Comparison of ENCODE assay signal across 9 mouse cellular contexts in genomic region chr7:66320996-66321395, GRCm38 (mm10). TPM values are rescaled to one million over a fixed set of nuclear protein-coding genes. Genes with fewer than 3 reads are reported as not detected.
DNase-seq lines count a peak whose midpoint lies in the region; ATAC-seq and TF ChIP-seq lines count a peak whose summit lies in the region.
"Had no signal": no experiment of that assay in that cellular context is flagged by ENCODE, and none has a peak within 500 bp of the region (broad histone marks: within the 10 kb centered on the region; RNA-seq: fewer than 3 reads in every experiment).

No protein-coding gene starts in this region.

- peak; percentile 53 for DNase-seq in liver, postnatal 0 days
- peak; percentile 50 for DNase-seq in adrenal gland, postnatal 25 days
- no peak for DNase-seq in cerebellum, adult 9-10 months
- DNase-seq in cerebellum, postnatal 36 days, result no peak

- TF ChIP-seq CTCF in liver, postnatal 0 days (IDR thresholded peaks at IDR 0.05; ENCODE audit: low read depth), result no peak

- H3K9ac ChIP-seq in liver, postnatal 0 days (replicated peaks), result no peak overlapping the region
- H3K9ac ChIP-seq in liver, embryonic 12.5 days, result no peak overlapping the region
- no peak overlapping the region for H3K9ac ChIP-seq in forebrain, embryonic 15.5 days (replicated peaks)
- no peak overlapping the region for H3K9ac ChIP-seq in limb, embryonic 12.5 days (replicated peaks)

- H3K4me3 ChIP-seq in liver, postnatal 0 days (ENCODE audit: low read depth, low read length), result no peak overlapping the region
- no peak overlapping the region for H3K4me3 ChIP-seq in liver, embryonic 12.5 days
- no peak overlapping the region for H3K4me3 ChIP-seq in forebrain, embryonic 15.5 days
- H3K4me3 ChIP-seq in limb, embryonic 12.5 days (replicated peaks), result no peak overlapping the region

- no peak for ATAC-seq in liver, postnatal 0 days
- no peak for ATAC-seq in liver, embryonic 12.5 days
- ATAC-seq in forebrain, embryonic 15.5 days (replicated peaks), result peak; percentile 43
- peak; percentile 73; the same call in 1 of the 2 replicates for ATAC-seq in limb, embryonic 12.5 days (ENCODE audit: insufficient number of reproducible peaks, insufficient read depth, low FRiP score, low TSS enrichment, low read depth)
- ATAC-seq: activated CD4-positive, CD25-positive, alpha-beta regulatory T cell, adult 4 months had no signal

- H3K27me3 ChIP-seq in liver, postnatal 0 days (ENCODE audit: insufficient read depth, low read length), result no peaks in the 10 kb centered on the region
- no peaks in the 10 kb centered on the region for H3K27me3 ChIP-seq in liver, embryonic 12.5 days (replicated peaks)
- no peaks in the 10 kb centered on the region for H3K27me3 ChIP-seq in forebrain, embryonic 15.5 days
- no peaks in the 10 kb centered on the region for H3K27me3 ChIP-seq in limb, embryonic 12.5 days

- H3K36me3 ChIP-seq in liver, postnatal 0 days (replicated peaks; ENCODE audit: insufficient read depth, low read length), result peaks cover 7% of the 10 kb centered on the region; the same call in 1 of the 2 replicates
- H3K36me3 ChIP-seq in liver, embryonic 12.5 days, result peaks cover 4% of the 10 kb centered on the region; the same call in 1 of the 2 replicates
- H3K36me3 ChIP-seq in forebrain, embryonic 15.5 days, result no peaks in the 10 kb centered on the region
- H3K36me3 ChIP-seq in limb, embryonic 12.5 days, result no peaks in the 10 kb centered on the region

- no peak for TF ChIP-seq EP300 in liver, postnatal 0 days (IDR thresholded peaks at IDR 0.05; ENCODE audit: low read depth)

- 59% methylated on average over 5 of the region's 5 CpGs for WGBS in liver, postnatal 0 days (ENCODE audit: insufficient replicate concordance)
- 64% methylated on average over 5 of the region's 5 CpGs for WGBS in liver, embryonic 12.5 days (ENCODE audit: insufficient replicate concordance)
- WGBS in forebrain, embryonic 15.5 days, result 31% methylated on average over 5 of the region's 5 CpGs
- WGBS in limb, embryonic 12.5 days, result 39% methylated on average over 5 of the region's 5 CpGs

- H3K4me1 ChIP-seq in liver, postnatal 0 days (ENCODE audit: insufficient read depth), result no peaks in the 10 kb centered on the region
- H3K4me1 ChIP-seq in liver, embryonic 12.5 days, result no peaks in the 10 kb centered on the region
- peaks cover 9% of the 10 kb centered on the region for H3K4me1 ChIP-seq in forebrain, embryonic 15.5 days
- peaks cover 18% of the 10 kb centered on the region for H3K4me1 ChIP-seq in limb, embryonic 12.5 days (replicated peaks)

- no peak overlapping the region for H3K27ac ChIP-seq in liver, postnatal 0 days (ENCODE audit: low read depth)
- H3K27ac ChIP-seq in liver, embryonic 12.5 days, result no peak overlapping the region
- H3K27ac ChIP-seq in forebrain, embryonic 15.5 days (replicated peaks), result no peak overlapping the region; the same call in 1 of the 2 replicates
- H3K27ac ChIP-seq in limb, embryonic 12.5 days, result no peak overlapping the region

- no peaks in the 10 kb centered on the region for H3K9me3 ChIP-seq in liver, postnatal 0 days (ENCODE audit: low read length)
- H3K9me3 ChIP-seq in liver, embryonic 12.5 days (replicated peaks), result 0 out of 2 replicates have a peak, but pooled peaks cover under 1% of the 10 kb centered on the region
- no peaks in the 10 kb centered on the region for H3K9me3 ChIP-seq in forebrain, embryonic 15.5 days
- H3K9me3 ChIP-seq in limb, embryonic 12.5 days, result 0 out of 2 replicates have a peak, but pooled peaks cover 4% of the 10 kb centered on the region

- H3K4me2 ChIP-seq in liver, postnatal 0 days (ENCODE audit: low read depth, low read length), result no peak overlapping the region
- H3K4me2 ChIP-seq in liver, embryonic 12.5 days, result no peak overlapping the region
- H3K4me2 ChIP-seq in forebrain, embryonic 15.5 days (replicated peaks), result no peak overlapping the region
- H3K4me2 ChIP-seq in limb, embryonic 12.5 days, result no peak overlapping the region

RNA-seq across cellular contexts. Expression of gene Gm10974, which starts 44.7 kb away (rescaled TPM):
- not detected in 2 replicates for polyA plus RNA-seq in liver, postnatal 0 days (2015; fragmentation: Nextera tagmentation; extraction: Ambion mirVana)
- polyA plus RNA-seq in liver, embryonic 12.5 days (2016; fragmentation: Nextera tagmentation; extraction: Ambion mirVana), result not detected in 2 replicates
- not detected in 2 replicates for total RNA-seq in adrenal gland, postnatal 25 days (2021)
- not detected in 2 replicates for polyA plus RNA-seq in forebrain, embryonic 15.5 days (2015; fragmentation: Nextera tagmentation; extraction: Ambion mirVana)
- not detected in 2 replicates for polyA plus RNA-seq in limb, embryonic 12.5 days (2016; fragmentation: Nextera tagmentation; extraction: Ambion mirVana)
- total RNA-seq: left cerebral cortex, postnatal 10 days had no signal
- polyA plus RNA-seq: activated CD4-positive, CD25-positive, alpha-beta regulatory T cell, adult 4 months had no signal

Comparison
In these comparisons a context has a peak if more than half of its experiments do, and no peak if none do; other contexts are left out.
1. ATAC-seq: peak in forebrain, embryonic 15.5 days (single experiment) and limb, embryonic 12.5 days (single experiment); none in liver, postnatal 0 days (single experiment) and liver, embryonic 12.5 days (single experiment).
2. DNase-seq: peak in liver, postnatal 0 days (single experiment) and adrenal gland, postnatal 25 days (single experiment); none in cerebellum, adult 9-10 months (single experiment) and cerebellum, postnatal 36 days (0 of 2).